Mouse (Mus musculus) retina, postnatal 7 days (tissue): Measurements from ENCODE around the gene Pde11a.

Experiments
- DNase-seq: peaks from one replicate; pipeline ENCODE4 v3.0.0-alpha.2; 2012; ENCODE audit warnings: low read depth, low spot score

Pde11a gene

DNA sequence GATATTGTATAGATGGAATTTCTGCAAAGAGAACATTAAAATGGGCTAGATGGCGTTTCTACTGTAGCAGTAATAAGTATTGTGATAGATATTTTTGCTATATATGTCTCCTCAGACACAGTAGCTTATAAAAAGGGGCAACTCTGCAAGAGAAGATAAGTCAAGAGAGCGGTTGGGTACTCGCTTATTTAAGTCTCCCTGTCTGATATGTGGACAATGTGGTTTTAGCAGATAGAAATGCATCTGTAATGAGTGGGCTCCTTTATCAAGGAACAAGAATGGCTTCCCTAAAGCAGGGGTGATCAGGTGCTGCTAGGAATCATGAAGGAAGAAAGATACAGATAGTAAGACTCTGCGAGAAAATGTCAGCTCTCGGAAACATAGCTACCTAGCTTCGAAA is 18.2 kb downstream of the Pde11a start:
- no peak for DNase-seq

DNA sequence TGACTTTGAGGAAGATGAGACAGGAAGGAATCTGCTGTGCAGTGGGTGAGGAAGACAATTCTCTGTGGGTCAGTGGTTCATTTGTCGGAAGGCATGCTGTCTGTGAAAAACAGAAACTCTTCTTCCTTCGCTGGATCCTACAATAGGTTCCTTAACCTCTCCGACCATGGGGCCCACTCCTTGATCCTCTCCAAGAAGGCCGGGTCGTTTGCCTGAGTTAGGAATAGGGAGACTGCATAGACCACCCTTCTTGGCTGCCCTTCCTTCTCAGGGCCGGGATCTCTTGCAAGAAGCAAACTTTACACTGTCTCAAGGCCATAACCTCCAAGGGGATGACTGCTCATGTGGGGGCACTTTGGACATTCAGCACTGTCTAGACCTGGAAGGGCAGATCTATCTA is 19.3 kb downstream of the Pde11a start:
- no peak for DNase-seq

DNA sequence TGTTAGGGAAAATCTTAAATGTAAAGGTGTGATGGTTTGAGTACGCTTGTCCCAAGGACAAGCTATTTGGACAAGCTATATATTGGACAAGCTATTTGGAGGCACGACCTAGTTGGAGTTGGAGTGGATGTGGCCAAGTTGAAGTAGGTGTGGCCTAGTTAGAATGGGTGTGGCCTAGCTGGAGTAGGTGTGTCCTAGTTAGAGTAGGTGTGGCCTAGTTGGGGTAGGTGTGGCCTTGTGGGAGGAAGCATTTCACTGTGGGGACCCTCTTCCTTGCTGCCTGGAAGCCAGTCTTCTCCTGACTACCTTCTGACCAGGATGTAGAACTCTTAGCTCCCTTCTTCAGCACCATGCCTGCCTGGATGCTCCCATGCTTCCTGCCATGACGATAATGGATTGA is 50.9 kb downstream of the Pde11a start:
- DNase-seq, result no peak

DNA sequence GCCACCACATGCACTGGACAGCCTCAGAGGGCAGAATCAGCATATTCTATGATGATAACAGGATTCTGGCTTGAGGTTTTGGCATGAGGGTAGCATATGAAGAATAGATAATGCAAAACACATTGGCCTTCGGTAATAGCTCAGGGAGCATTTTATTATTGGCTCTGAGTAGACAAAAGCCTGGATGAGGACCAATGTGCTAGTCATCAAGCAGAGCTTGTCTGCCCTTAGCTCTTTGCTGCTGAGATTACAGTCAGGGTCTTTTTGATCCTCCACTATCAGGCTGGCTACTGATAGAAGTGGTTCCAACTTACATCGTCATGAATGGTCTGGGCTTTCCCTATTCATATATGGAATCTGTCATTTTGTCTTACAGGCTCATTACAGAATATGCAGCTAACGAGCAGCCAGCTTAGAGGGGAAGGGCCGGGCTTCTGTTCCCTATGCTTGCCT is 52.3 kb downstream of the Pde11a start:
- DNase-seq, result no peak

DNA sequence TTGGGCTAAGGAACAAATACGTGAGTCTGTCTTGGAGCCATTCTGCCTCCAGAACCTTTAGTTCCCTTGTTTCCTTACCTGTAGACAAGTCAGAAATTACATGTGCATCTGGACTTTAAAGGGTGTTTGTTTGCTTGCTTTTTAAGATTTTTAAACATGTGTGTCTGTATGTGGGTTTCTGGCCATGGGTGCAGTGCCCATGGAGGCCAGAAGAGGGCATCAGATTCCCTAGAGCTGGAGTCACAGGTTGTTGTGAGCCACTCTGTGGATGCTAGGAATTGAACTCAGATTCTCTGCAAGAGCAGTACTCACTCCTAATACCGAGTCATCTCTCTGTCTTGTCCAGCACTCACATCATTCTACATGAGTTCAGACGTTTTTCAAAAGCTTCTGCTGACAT is 53.4 kb downstream of the Pde11a start:
- no peak for DNase-seq

GRCm38 (mm10) chr2:76283378-76284132 is 55.0 kb downstream of the Pde11a start:
- peak; percentile 24 for DNase-seq

- DNase-seq, result no peak
Measured at GRCm38 (mm10) chr2:76269494-76269893, 69.1 kb downstream of the Pde11a start.

GRCm38 (mm10) chr2:76267335-76267734 is 71.2 kb downstream of the Pde11a start:
- DNase-seq, result no peak

DNA sequence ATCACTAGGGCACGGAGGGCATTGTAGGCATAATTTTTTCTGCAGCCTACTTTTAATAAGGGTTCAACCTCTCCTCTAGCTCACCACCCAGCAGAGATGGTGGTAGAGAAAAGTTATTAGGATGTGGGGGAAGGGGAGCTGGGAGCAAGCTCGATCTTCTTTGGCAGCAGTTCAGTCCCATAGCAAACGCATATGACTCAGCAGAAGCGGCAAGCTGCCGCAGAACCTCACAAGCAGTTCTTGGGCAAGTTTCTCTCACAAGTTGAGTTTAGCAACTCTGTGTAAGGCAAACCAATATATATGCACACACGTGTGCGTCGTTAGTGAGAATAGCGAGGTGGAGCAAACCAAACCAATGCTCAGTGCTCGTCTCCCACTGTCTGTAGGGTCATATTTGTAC is 72.0 kb downstream of the Pde11a start:
- no peak for DNase-seq

- no peak for DNase-seq
Measured at GRCm38 (mm10) chr2:76264258-76264657, 74.3 kb downstream of the Pde11a start.

- no peak for DNase-seq
Measured at GRCm38 (mm10) chr2:76262661-76263060, 75.9 kb downstream of the Pde11a start.

DNA sequence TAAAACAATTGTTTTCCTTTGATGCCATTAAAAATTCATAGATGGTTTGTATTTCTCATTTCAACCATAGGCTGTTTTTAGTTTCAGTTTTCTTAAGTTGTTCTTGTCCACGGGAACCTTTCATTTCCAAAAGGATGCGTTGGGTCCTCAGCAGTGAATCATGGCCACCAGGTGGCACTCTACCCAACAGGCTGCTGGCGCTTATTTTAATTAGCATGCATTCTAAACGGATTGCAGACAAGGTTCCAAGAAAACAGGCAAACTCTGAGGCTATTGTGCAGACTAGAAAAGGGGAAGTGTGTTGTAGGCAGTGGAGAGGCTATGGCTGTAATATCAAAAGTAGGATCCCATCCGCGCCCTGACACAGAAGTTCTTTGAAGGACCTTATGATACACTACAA is 83.7 kb downstream of the Pde11a start:
- DNase-seq, result peak; percentile 21

DNA sequence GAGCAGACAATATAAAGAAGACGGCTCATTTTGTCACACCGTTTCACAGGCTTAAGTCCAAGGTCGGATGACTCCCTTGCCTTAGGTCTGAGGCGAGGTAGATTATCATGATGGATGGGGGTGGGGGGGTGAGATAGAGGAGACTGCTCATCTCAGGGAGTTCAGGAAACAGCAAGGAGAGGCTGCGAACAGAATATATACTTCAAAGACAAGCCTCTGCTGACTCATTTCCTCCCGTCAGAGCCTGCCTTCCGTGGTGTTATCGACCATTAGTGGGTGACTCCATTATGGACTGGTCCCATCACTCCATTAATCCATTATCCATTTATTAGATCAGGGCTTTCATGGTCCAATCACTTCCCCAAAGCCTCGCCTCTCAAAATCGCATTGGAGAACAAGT is 87.2 kb downstream of the Pde11a start:
- DNase-seq, result no peak

DNA sequence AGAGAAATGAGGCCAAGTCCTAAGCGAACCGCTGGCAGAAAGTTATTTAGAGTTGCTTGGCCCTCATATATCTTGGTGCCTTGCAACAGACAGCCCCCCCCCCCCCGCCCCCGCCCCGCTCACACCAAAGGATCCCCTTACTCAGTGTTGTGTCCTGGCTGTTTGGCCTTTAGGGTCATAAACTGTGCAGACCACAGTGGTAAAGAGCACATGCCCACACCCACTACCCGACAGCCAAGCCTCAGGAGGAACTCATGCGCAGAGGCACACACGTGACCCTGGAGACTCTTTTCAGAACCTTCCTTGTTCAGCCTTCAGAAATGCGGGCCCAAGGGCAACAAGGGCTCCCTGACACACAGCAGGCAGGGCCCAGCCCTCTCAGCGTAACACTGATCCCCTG is 90.3 kb downstream of the Pde11a start:
- DNase-seq, result no peak

DNA sequence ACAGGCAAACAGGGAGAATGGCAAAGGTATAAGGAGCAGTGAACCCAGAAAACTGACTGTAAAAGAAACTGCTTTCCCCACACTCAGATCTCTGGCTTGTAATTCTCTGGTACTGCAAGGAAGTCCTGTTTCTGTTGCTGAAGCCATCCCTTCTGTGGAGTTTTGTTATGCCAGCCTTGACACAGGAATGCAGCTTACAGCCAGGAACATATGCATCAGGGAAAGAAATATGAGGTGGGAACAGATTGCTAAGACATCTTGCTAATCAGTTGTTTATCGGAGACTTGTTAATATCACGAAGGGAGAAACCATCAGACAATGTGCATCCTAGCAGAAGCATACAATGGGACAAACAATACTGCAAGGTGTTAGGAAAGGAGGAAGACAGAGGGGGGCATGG is 99.4 kb downstream of the Pde11a start:
- no peak for DNase-seq

DNA sequence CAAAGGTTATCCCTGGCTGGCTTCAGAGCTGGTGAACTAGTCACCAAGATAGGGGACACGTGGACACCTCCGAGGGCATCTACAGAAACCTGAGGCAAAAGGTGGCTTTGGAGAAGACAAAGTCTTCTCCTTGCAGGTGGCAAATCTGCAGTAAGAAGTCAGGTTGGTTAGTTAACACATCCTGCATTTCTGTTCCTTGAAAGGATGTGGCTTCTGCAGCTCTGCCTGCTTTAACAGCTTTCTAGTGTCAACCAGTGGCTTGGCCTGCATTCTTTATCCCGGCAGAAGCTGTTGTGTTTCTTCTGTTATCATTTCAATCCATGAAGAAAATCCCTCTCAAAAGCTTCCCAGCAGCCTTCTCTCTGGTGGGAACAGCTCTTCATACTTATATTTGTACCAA is 100.1 kb downstream of the Pde11a start:
- no peak for DNase-seq

DNA sequence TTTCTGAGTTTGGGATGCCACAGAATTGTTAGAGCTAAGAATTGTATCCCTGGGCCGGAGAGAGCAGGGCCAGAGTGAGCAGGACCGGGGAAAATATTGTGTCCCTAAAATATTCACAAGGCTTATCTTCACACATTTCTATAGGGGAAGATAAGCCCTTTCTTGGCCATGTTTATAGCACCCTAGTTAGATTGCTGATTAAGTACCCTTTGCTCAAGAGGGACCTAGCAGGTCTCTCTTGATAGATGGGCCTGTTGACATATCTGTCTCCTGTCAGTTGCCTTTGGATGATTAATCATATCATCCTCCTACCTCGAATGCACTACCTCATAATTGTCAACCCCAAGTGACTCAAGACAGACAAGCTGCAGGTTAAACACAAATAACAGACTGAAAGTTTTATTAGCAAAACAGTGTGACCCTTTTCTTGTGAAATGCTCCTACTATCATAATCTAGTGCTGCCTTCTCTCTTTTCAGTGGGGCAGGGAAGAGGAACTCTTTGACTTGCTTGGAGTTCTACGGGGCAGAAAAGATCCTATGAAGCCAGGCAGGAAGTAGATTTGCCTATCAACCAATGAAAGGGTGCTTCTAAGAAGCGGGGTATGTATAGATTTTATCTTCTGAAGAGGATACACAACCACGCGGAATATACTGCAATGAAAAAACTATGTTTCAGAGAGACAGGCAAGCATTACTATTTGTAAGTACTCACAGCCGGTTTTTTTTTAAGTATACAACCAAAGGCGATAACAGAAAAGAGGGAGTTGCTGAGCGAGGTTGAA is 100.7 kb downstream of the Pde11a start:
- DNase-seq, result no peak

GRCm38 (mm10) chr2:76220364-76221108 is 118.0 kb downstream of the Pde11a start:
- DNase-seq, result no peak

DNA sequence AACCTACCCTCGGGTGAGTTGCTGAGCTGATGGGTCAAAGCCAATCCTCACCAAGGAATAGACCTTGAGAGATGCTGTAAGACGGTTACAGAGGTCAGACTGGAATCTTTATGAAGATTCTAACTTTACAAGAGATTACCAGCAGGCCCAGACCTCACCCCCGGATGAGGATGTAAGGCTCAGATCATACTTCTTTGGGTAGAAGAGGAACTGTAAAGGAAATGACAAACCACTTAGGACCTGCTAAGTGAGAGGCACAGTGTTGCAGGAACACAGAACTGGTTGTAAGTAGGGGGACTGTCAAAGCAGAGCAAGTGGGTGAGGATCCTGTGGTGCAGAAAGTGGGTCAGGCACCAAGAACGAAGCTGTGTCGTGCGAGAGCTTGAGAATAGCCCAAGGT is 119.0 kb downstream of the Pde11a start:
- DNase-seq, result no peak

- DNase-seq, result peak; percentile 8
Measured at GRCm38 (mm10) chr2:76216146-76216545, 122.4 kb downstream of the Pde11a start.

DNA sequence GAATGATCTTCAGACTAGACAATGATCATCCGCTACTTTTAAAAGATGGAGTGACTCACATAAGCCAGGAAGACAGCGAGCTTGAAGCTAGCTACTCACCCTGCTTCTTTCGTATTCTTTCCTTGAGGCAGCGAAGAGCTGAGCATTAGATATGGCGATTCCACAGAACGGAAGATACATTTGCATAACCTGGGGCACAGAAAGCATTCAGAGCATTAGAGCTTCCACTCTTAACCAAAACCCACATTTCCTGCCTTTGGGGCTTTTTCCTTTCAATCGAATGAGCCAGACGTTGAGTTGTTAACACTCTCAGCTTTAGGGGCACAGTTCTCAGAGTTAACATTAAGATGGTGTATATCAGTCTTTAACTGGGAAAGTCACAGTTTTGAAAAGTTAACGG is 123.4 kb downstream of the Pde11a start:
- DNase-seq, result no peak

- DNase-seq, result no peak
Measured at GRCm38 (mm10) chr2:76185126-76185525, 153.4 kb downstream of the Pde11a start.
